Mouse (Mus musculus): ENCODE results near the gene Alyref. TPM values are rescaled to one million over a fixed set of nuclear protein-coding genes. Genes with fewer than 3 reads are reported as not detected.
A peak's percentile ranks its signal among the peaks of the same experiment; 100 is the strongest.

Gene Alyref
- total RNA-seq, 2 experiments from 2014 or later = 80.7 to 92.4 TPM

DNA sequence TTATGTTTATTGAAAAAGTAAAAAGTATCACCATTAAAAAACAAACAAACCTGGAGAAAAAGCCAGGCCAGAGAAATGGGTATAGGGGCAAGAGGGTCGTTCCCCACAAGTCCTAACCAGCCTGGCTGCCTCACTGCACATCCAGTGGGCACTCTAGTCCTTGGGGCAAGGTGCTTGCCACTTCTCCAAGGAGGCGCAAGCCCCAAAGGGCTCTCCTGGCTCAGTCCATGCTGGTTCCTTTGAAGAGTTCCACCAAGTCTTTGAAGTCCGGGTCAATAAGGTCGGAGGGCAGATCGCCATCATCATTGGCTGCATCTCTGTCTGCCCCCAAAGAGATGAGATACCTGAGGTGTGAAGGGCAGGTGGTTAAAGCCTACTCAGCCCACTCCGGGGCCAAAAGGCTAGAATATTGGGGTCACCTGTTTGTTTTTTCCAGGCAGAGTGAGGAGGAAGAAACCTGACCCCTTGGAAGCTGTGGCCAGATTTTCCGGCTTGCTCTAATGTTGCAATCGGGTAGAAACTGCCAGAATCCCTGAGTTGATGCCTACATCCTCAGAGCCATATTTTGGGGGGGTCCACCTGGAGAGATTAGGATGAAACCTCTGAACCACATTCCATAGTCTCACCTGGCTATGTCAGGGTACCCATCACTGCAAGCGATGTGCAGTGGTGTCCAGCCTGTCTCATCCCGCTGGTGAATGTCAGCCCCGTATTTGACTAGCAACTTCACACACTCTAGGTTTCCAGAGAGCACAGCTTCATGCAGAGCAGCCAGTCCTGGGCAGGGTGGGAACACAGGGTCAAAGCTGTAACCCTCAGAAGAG is 48.0 kb downstream of the Alyref start:
- no peak for DNase-seq (ENCODE audit: low spot score in 2 of 2)

DNA sequence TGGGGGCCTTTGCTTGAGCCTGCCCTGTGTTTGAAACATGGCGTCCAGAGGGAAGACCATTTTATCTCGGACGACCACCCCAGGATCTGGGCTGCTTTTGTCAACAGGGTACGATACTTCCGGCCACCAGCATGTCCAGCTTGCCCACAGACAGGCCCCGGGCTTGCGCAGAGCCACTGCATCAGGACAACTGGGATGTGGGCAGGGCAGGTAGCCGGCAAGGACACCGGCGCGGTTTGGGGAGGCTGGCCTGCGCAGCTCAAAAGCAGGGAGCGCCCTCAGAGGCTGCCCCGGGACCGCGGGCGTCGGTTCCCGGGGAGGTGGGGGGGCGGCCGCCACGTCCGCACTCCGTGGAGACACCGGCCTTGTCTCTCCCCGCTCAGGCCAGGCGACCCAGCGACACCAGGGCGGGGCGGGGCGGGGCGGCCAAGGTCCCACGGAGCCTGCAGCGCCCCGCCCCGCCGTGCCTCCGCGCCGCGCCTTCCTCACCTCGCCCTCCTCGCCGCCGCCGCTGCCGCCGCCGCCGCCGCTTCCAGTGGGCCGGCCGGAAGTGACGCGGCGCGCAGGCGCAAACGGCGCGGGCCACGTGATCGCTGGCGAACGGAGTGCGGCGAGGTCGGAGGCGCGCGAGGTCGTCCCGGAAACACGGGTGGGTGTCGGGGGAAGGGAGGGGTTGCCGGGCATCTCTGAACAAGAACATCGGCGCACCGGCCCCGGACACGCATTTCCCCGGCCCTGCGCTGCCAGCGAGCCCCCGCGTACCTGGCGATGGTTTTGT is 48.8 kb downstream of the Alyref start, which contains the start of gene Mcrip1:
Mcrip1 (minus strand) TSS at position 560 of the 778 bp plus-strand sequence.
- DNase-seq (ENCODE audit: low spot score in 2 of 2) = peak; percentile 96 to 98

DNA sequence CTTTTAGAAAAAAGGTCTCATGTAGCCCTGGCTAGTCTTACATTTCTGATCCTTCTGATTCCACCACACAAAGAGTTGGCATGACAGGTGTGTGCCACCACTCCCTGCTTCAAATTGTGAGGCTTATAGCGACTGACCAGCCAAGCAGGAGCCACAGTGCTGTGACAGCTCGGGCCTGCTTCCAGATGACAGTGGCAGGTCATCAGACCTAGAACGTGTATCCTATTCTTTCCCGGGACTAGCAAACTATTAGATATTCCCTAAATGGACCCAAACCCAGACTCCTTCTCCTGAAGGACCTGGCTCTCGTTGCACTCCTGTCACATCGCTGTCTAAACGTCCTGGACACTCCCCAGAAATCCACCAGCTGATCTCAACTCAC is 49.4 kb downstream of the Alyref start:
- DNase-seq (ENCODE audit: low spot score in 2 of 2) = no peak

DNA sequence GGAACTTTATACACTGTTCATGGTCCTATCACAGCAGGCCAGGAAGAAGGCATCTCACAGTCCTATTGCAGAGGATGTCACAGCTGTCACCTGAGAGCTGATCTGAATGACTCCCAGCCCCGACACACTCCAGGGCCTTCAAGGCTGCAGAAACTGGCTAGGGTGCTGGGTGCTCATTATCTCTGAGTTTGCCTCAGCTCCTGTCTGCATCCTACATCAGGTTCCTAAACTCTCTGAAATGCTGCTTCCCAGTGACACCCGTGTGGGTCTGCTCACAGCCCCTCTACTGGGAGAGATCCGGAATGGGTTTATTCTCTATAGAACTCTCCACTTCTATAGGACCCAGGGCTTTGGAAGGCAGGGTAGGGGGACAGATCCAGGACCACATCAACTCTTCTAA is 50.0 kb downstream of the Alyref start:
- DNase-seq (ENCODE audit: low spot score in 2 of 2) = no peak

DNA sequence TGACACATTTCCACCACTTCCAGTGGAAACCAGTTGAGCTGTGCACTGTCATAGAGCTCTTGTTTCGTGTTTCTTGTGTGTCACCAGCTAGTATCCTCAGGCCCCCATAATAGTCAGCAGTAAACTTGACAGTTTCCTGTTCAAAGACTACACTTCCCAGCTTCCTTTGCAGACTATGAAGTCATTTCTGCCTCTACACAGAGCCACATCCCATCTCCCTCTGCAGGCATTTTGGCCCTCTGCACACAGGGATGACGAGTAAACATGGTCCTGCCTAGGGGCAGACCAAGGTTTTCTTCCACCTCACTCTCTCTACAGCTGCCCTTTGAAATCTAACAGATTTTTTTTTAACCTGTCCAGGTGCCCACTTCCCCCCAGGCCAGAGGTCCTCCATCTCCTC is 50.7 kb downstream of the Alyref start:
- DNase-seq (ENCODE audit: low spot score in 2 of 2) = no peak

DNA sequence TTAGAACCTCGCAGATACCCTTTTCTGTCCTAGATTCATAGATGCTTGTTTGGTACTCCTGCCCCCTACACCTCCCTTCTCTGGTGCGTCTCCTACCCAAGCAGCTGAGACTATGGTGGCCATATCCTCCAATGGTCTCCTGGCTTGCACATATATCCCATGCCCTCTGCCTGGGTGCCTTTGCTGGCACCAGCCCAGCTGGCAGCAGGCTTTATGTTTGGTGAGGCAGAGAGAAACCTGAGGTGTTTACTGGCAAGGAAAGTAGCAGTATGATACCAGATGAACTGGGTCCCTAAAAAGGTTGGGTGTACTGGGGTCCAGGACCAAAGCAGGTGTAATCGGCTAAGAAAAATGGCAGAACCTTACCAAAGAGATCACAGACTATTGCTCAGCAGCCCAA is 52.2 kb downstream of the Alyref start:
- DNase-seq (ENCODE audit: low spot score in 2 of 2) = no peak

DNA sequence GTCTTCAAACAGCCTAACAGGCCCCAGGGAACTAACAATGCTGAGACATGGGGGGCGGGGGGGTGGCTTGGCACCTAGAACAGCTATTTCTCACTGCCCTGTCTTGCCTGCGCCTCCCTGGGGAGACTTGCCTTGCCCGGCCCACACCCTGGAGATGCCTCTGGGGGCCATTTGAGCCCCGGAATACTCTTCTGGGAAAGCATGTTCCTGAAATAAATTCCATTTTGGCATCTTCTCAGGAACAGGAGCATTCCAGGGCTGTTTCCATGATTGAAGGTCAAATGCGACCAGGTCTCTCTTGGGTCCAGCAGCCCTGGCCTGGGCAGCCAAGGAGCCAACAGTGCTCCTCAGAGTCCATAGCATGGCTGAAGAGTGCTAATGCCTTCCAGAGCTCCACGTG is 55.8 kb downstream of the Alyref start:
- DNase-seq (ENCODE audit: low spot score in 2 of 2) = no peak

Small RNA genes lying within 50 kb of the gene (microRNA-seq; reads per million reads assigned to microRNA genes)
- gene Mir6936 (ENCODE audit: borderline number of aligned reads in 2 of 2) = 0 to 2.4 reads per million in 2 experiments

Other genes with a start within 250 kb of the Alyref start
- 1,000 to 10,000 TPM in 1 of 2 experiments, 100 to 1,000 TPM in 1; 972 to 2,157 TPM for gene Actg1, start 249.8 kb downstream of the Alyref start, total RNA-seq (2021)
- under 1 TPM in 1 of 2 experiments, not detected in 1; 0.33 TPM for gene Fscn2, start 236.8 kb downstream of the Alyref start, total RNA-seq (2021)
- 10 to 100 TPM; 15.1 to 19.7 TPM for gene Faap100, start 219.6 kb downstream of the Alyref start, total RNA-seq (2021)
- gene Nploc4, start 160.7 kb downstream of the Alyref start, total RNA-seq (2021) = 10 to 100 TPM; 85.2 to 95.8 TPM
- 1 to 10 TPM in 1 of 2 experiments, not detected in 1; 4.5 TPM for gene Tspan10, start 155.7 kb downstream of the Alyref start, total RNA-seq (2021)
- gene Pde6g, start 144.9 kb downstream of the Alyref start, total RNA-seq (2021) = under 1 TPM in 1 of 2 experiments, not detected in 1; 0.27 TPM
- gene Oxld1, start 140.3 kb downstream of the Alyref start, total RNA-seq (2021) = 10 to 100 TPM; 19.8 to 30.4 TPM
- gene Ccdc137, start 140.2 kb downstream of the Alyref start, total RNA-seq (2021) = 10 to 100 TPM; 36.0 to 37.3 TPM
- 10 to 100 TPM; 21.5 to 22.3 TPM for gene Arl16, start 130.8 kb downstream of the Alyref start, total RNA-seq (2021)
- gene Mrpl12, start 113.8 kb downstream of the Alyref start, total RNA-seq (2021) = 100 to 1,000 TPM; 104 to 140 TPM
- gene Slc25a10, start 106.5 kb downstream of the Alyref start, total RNA-seq (2021) = 100 to 1,000 TPM in 1 of 2 experiments, 10 to 100 TPM in 1; 97.2 to 106 TPM
- 1 to 10 TPM in 1 of 2 experiments, under 1 TPM in 1; 0.96 to 3.0 TPM for gene Gcgr, start 67.7 kb downstream of the Alyref start, total RNA-seq (2021)
- gene Mcrip1, start 48.6 kb downstream of the Alyref start, total RNA-seq (2021) = 10 to 100 TPM; 46.6 to 57.8 TPM
- 1 to 10 TPM in 1 of 2 experiments, under 1 TPM in 1; 0.42 to 1.1 TPM for gene Ppp1r27, start 47.2 kb downstream of the Alyref start, total RNA-seq (2021)
- gene P4hb, start 25.1 kb downstream of the Alyref start, total RNA-seq (2021) = 100 to 1,000 TPM; 440 to 468 TPM
- 100 to 1,000 TPM; 326 to 340 TPM for gene Arhgdia, start 16.7 kb downstream of the Alyref start, total RNA-seq (2021)
- gene Anapc11, start 56 bp upstream of the Alyref start, total RNA-seq (2021) = 10 to 100 TPM; 75.5 to 95.4 TPM
- 1 to 10 TPM in 1 of 2 experiments, not detected in 1; 1.2 TPM for gene Npb, start 10.1 kb upstream of the Alyref start, total RNA-seq (2021)
- gene Pcyt2, start 19.6 kb upstream of the Alyref start, total RNA-seq (2021) = 100 to 1,000 TPM; 300 to 301 TPM
- gene Sirt7, start 26.9 kb upstream of the Alyref start, total RNA-seq (2021) = 10 to 100 TPM; 34.3 to 70.6 TPM
- 10 to 100 TPM; 56.3 to 69.3 TPM for gene Mafg, start 35.2 kb upstream of the Alyref start, total RNA-seq (2021)
- 1 to 10 TPM; 1.4 to 2.1 TPM for gene Pycr1, start 45.4 kb upstream of the Alyref start, total RNA-seq (2021)
- under 1 TPM in 1 of 2 experiments, not detected in 1; 0.99 TPM for gene Myadml2, start 49.8 kb upstream of the Alyref start, total RNA-seq (2021)
- 1 to 10 TPM; 2.8 to 6.6 TPM for gene Notum, start 62.8 kb upstream of the Alyref start, total RNA-seq (2021)
- 10 to 100 TPM; 62.6 to 77.7 TPM for gene Aspscr1, start 74.6 kb upstream of the Alyref start, total RNA-seq (2021)
- gene Cenpx, start 115.4 kb upstream of the Alyref start, total RNA-seq (2021) = 10 to 100 TPM; 46.3 to 52.8 TPM
- gene Lrrc45, start 115.6 kb upstream of the Alyref start, total RNA-seq (2021) = 10 to 100 TPM; 24.6 to 30.3 TPM
- 10 to 100 TPM in 1 of 2 experiments, 1 to 10 TPM in 1; 6.6 to 15.5 TPM for gene Rac3, start 123.1 kb upstream of the Alyref start, total RNA-seq (2021)
- gene Dcxr, start 128.9 kb upstream of the Alyref start, total RNA-seq (2021) = 100 to 1,000 TPM in 1 of 2 experiments, 10 to 100 TPM in 1; 27.6 to 104 TPM
- 10 to 100 TPM in 1 of 2 experiments, 1 to 10 TPM in 1; 6.4 to 14.9 TPM for gene Cbr2, start 133.7 kb upstream of the Alyref start, total RNA-seq (2021)
- gene Hmga1b, start 164.4 kb upstream of the Alyref start, total RNA-seq (2021) = 10 to 100 TPM; 10.1 to 14.6 TPM
- gene Rfng, start 185.8 kb upstream of the Alyref start, total RNA-seq (2021) = 10 to 100 TPM; 18.5 to 19.4 TPM
- 100 to 1,000 TPM; 118 to 138 TPM for gene Gps1, start 185.9 kb upstream of the Alyref start, total RNA-seq (2021)
- 10 to 100 TPM; 47.8 to 57.2 TPM for gene Dus1l, start 198.0 kb upstream of the Alyref start, total RNA-seq (2021)
- gene Fasn, start 226.2 kb upstream of the Alyref start, total RNA-seq (2021) = 1,000 to 10,000 TPM; 2,155 to 5,020 TPM